Mouse (Mus musculus) kidney, postnatal 10 days (tissue): ENCODE measurements around the gene Kcnj5.

Experiments used
- DNase-seq: peaks from one replicate; pipeline ENCODE4 v3.0.0; 2021; ENCODE audit warnings: mixed read lengths

Gene Kcnj5

GRCm38 (mm10) chr9:32315999-32316398 lies 28.2 kb downstream of the Kcnj5 start:
- no peak for DNase-seq

GRCm38 (mm10) chr9:32314071-32314470 lies 30.1 kb downstream of the Kcnj5 start:
- DNase-seq = no peak

GRCm38 (mm10) chr9:32312208-32312607 lies 31.9 kb downstream of the Kcnj5 start:
- DNase-seq = no peak

GRCm38 (mm10) chr9:32311786-32312185 lies 32.4 kb downstream of the Kcnj5 start:
- peak; percentile 43 for DNase-seq

GRCm38 (mm10) chr9:32302501-32303150 lies 41.5 kb downstream of the Kcnj5 start:
- no peak for DNase-seq

- no peak for DNase-seq
These were observed 48.9 kb downstream of the Kcnj5 start for GRCm38 (mm10) chr9:32295061-32295800.

- DNase-seq = peak; percentile 27
These were observed 51.5 kb downstream of the Kcnj5 start for GRCm38 (mm10) chr9:32292686-32293085.

- DNase-seq = peak; percentile 26
These were observed 52.5 kb downstream of the Kcnj5 start for GRCm38 (mm10) chr9:32291618-32292017.

- DNase-seq = no peak
These were observed 60.6 kb downstream of the Kcnj5 start for GRCm38 (mm10) chr9:32283591-32283990.

- no peak for DNase-seq
These were observed 63.7 kb downstream of the Kcnj5 start for GRCm38 (mm10) chr9:32280456-32280855.

- no peak for DNase-seq
These were observed 64.4 kb downstream of the Kcnj5 start for GRCm38 (mm10) chr9:32279789-32280188.

- DNase-seq = no peak
These were observed 66.1 kb downstream of the Kcnj5 start for GRCm38 (mm10) chr9:32278052-32278451.

- DNase-seq = peak; percentile 88
These were observed 72.2 kb downstream of the Kcnj5 start for GRCm38 (mm10) chr9:32271896-32272444.
